In the genomic region with DNA sequence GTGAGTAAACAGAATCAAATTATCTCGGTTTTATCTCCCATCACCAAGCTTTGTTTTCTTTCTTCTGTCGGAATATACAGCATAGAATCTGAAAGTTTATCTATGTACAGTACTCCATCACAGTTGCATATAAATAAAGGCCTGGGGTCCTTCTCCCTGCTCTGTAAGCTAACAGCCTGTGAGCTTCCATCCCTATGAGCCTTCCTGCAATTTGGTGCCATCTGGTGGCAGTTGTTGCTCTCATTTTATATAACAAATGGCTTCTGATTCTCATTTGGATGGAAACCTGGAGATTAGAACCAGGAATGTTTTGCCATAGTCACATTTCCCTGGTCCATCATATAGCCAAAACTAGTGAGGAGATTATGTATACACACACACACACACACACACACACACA, we compare ENCODE assay signal across 8 mouse cellular contexts.
A peak's percentile ranks its signal among the peaks of the same experiment; 100 is the strongest.
DNase-seq lines count a peak whose midpoint lies in the region; TF ChIP-seq lines count a peak whose summit lies in the region.

No protein-coding gene starts in this region.

- H3K4me3 ChIP-seq in left cerebral cortex, adult 2 months = no peak overlapping the region

- peak; percentile 68 for TF ChIP-seq CTCF in left cerebral cortex, adult 2 months (IDR thresholded peaks at IDR 0.05)

- intact Hi-C loops in left cerebral cortex, adult 2 months (cut with DNase I) = no loop called here

- H3K27ac ChIP-seq in left cerebral cortex, adult 2 months = no peak overlapping the region

- DNase-seq in gastrocnemius, postnatal 10 days = peak; percentile 25
- no peak for DNase-seq in gastrocnemius, adult 18-20 months (ENCODE audit: low spot score)
- DNase-seq in urinary bladder, postnatal 14 days (ENCODE audit: low spot score) = peak; percentile 6
- DNase-seq in urinary bladder, postnatal 10 days (ENCODE audit: low spot score) = no peak
- DNase-seq in forelimb bud, embryonic 11.5 days (ENCODE audit: low read depth, low spot score) = peak; percentile 46
- peak; percentile 59 to 67 for DNase-seq in left cerebral cortex, adult 2 months (ENCODE audit: extremely low spot score in 1 of 2, low spot score in 2 of 2)
- DNase-seq in right cerebral cortex, postnatal 25 days = peak; percentile 14
- no peak for DNase-seq in yolk sac, embryonic 10.5 days (ENCODE audit: low spot score)

Comparison
In these comparisons a context has a peak if more than half of its experiments do, and no peak if none do; other contexts are left out.
1. DNase-seq: peak in gastrocnemius, postnatal 10 days (single experiment), urinary bladder, postnatal 14 days (single experiment), forelimb bud, embryonic 11.5 days (single experiment), left cerebral cortex, adult 2 months (2 of 2) and right cerebral cortex, postnatal 25 days (single experiment); none in gastrocnemius, adult 18-20 months (single experiment), urinary bladder, postnatal 10 days (single experiment) and yolk sac, embryonic 10.5 days (single experiment).